Mouse (Mus musculus): ENCODE results near the gene Eid2b. TPM values are rescaled to one million over a fixed set of nuclear protein-coding genes. Genes with fewer than 3 reads are reported as not detected.

Gene Eid2b
- polyA plus RNA-seq, 1 experiment from 2014 or later, result 33.9 TPM

GRCm38 (mm10) chr7:28290165-28290564 lies 12.6 kb downstream of the Eid2b start:
- peaks cover 4% of the 10 kb centered on the region; the same call in 1 of the 2 replicates for H3K27me3 ChIP-seq (ENCODE audit: control insufficient read depth, insufficient read depth, low read length)
- peak overlapping the region; percentile 43 for H3K4me2 ChIP-seq (ENCODE audit: low read depth, low read length)
- H3K4me3 ChIP-seq (ENCODE audit: low read depth, low read length), result peak overlapping the region; percentile 24
- H3K27ac ChIP-seq (ENCODE audit: low read depth, low read length), result no peak overlapping the region
- no peaks in the 10 kb centered on the region for H3K9me3 ChIP-seq (ENCODE audit: control insufficient read depth, low read length)
- 2% methylated on average over 18 of the region's 18 CpGs for WGBS
- peaks cover 5% of the 10 kb centered on the region; the same call in 1 of the 2 replicates for H3K4me1 ChIP-seq (ENCODE audit: control insufficient read depth, insufficient read depth, low read length)
- H3K9ac ChIP-seq (replicated peaks; ENCODE audit: low read depth, low read length), result 0 out of 2 replicates have a peak overlapping the region, but pooled peaks have one; percentile 16
- peak; percentile 33; the same call in 1 of the 2 replicates for ATAC-seq (ENCODE audit: low read depth)
- no peaks in the 10 kb centered on the region for H3K36me3 ChIP-seq (ENCODE audit: control insufficient read depth, insufficient read depth, low read length)

- H3K9me3 ChIP-seq (ENCODE audit: control insufficient read depth, low read length), result no peaks in the 10 kb centered on the region
- peak within 1 kb of the TSS; percentile 16; the same call in 1 of the 2 replicates for H3K9ac ChIP-seq (replicated peaks; ENCODE audit: low read depth, low read length)
- H3K4me3 ChIP-seq (ENCODE audit: low read depth, low read length), result peak within 1 kb of the TSS; percentile 24
- H3K27me3 ChIP-seq (ENCODE audit: control insufficient read depth, insufficient read depth, low read length), result peaks cover 4% of the 10 kb centered on the region; the same call in 1 of the 2 replicates
- H3K36me3 ChIP-seq (ENCODE audit: control insufficient read depth, insufficient read depth, low read length), result no peaks in the 10 kb centered on the region
- peak; percentile 26; the same call in 1 of the 2 replicates for ATAC-seq (ENCODE audit: low read depth)
- peak within 1 kb of the TSS; percentile 43 for H3K4me2 ChIP-seq (ENCODE audit: low read depth, low read length)
- WGBS, result 1% methylated on average over 52 of the region's 52 CpGs
- peaks cover 5% of the 10 kb centered on the region; the same call in 1 of the 2 replicates for H3K4me1 ChIP-seq (ENCODE audit: control insufficient read depth, insufficient read depth, low read length)
- H3K27ac ChIP-seq (ENCODE audit: low read depth, low read length), result no peak within 1 kb of the TSS
These were observed 13.4 kb downstream of the Eid2b start, which contains the start of gene Selenov for GRCm38 (mm10) chr7:28290638-28291590. Selenov (minus strand) TSS chr7:28291186.

GRCm38 (mm10) chr7:28294481-28294880 lies 16.9 kb downstream of the Eid2b start:
- Histone ChIP-seq H3K4me2 (ENCODE audit: low read depth, low read length) (peak overlapping the region; percentile 70), H3K4me1 (ENCODE audit: control insufficient read depth, insufficient read depth, low read length) (peaks cover 5% of the 10 kb centered on the region; the same call in 1 of the 2 replicates), H3K27ac (ENCODE audit: low read depth, low read length) (no peak overlapping the region), H3K4me3 (ENCODE audit: low read depth, low read length) (peak overlapping the region; percentile 45), H3K9me3 (ENCODE audit: control insufficient read depth, low read length) (no peaks in the 10 kb centered on the region), H3K36me3 (ENCODE audit: control insufficient read depth, insufficient read depth, low read length) (no peaks in the 10 kb centered on the region), H3K27me3 (ENCODE audit: control insufficient read depth, insufficient read depth, low read length) (peaks cover 4% of the 10 kb centered on the region; the same call in 1 of the 2 replicates), H3K9ac (replicated peaks; ENCODE audit: low read depth, low read length) (peak overlapping the region; percentile 61)
- WGBS, result 2% methylated on average over 47 of the region's 63 CpGs
- peak; percentile 73 for ATAC-seq (ENCODE audit: low read depth)

DNA sequence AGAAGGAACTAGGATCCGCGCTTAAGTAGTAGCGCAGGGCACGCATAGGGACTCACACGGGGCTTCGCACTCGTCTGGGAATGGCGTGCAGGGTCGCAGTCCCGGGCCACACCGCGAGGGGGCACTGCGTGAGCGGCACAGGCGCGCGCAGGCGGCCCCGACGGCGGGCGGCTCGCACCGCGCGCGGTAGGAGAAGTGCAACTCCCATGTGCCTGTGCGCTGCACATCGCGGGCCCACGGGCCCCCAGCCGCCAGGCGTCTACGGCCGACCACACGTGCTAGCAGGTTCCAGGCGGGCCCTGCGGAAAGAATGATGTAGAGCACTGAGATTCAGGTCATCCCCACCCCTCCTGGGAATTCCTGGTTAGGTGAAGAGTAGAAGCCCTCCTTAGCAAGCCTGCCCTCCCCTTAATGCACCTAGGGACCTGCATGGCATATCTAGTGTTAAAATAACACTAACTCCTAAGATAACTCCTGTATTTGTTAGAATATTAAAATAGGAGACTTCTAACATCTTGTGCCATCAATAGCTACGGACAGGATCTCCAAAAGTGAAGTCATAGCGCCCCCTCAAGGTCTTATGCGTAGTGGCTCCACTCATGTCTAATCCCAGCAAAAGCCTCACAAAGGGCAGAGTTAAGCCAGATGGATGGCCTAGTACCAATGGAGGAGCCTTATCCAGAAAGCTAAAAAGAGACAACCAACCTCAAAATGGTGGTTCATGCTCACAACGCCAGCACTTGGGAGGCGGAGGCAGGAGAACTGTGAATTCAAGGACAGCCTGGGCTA lies 21.5 kb downstream of the Eid2b start:
- H3K9ac ChIP-seq (replicated peaks; ENCODE audit: low read depth, low read length), result peak overlapping the region; percentile 21
- 0 out of 2 replicates have a peak, but pooled peaks have one; percentile 3 for ATAC-seq (ENCODE audit: low read depth)
- H3K36me3 ChIP-seq (ENCODE audit: control insufficient read depth, insufficient read depth, low read length), result no peaks in the 10 kb centered on the region
- H3K9me3 ChIP-seq (ENCODE audit: control insufficient read depth, low read length), result no peaks in the 10 kb centered on the region
- no peak overlapping the region for H3K27ac ChIP-seq (ENCODE audit: low read depth, low read length)
- no peak overlapping the region for H3K4me3 ChIP-seq (ENCODE audit: low read depth, low read length)
- H3K4me2 ChIP-seq (ENCODE audit: low read depth, low read length), result peak overlapping the region; percentile 35
- H3K4me1 ChIP-seq (ENCODE audit: control insufficient read depth, insufficient read depth, low read length), result 0 out of 2 replicates have a peak, but pooled peaks cover 3% of the 10 kb centered on the region
- 14% methylated on average over 43 of the region's 43 CpGs for WGBS
- H3K27me3 ChIP-seq (ENCODE audit: control insufficient read depth, insufficient read depth, low read length), result 0 out of 2 replicates have a peak, but pooled peaks cover 2% of the 10 kb centered on the region

GRCm38 (mm10) chr7:28301616-28302433 lies 24.3 kb downstream of the Eid2b start, which contains the start of gene Dll3:
Dll3 (minus strand) TSS chr7:28302238.
- no peaks in the 10 kb centered on the region for H3K9me3 ChIP-seq (ENCODE audit: control insufficient read depth, low read length)
- peak; percentile 74 for ATAC-seq (ENCODE audit: low read depth)
- H3K9ac ChIP-seq (replicated peaks; ENCODE audit: low read depth, low read length), result peak within 1 kb of the TSS; percentile 68
- H3K27me3 ChIP-seq (ENCODE audit: control insufficient read depth, insufficient read depth, low read length), result no peaks in the 10 kb centered on the region
- H3K36me3 ChIP-seq (ENCODE audit: control insufficient read depth, insufficient read depth, low read length), result peaks cover 20% of the 10 kb centered on the region
- H3K4me2 ChIP-seq (ENCODE audit: low read depth, low read length), result peak within 1 kb of the TSS; percentile 64
- under 1% methylated on average over 30 of the region's 30 CpGs for WGBS
- peak within 1 kb of the TSS; percentile 56; the same call in 1 of the 2 replicates for H3K27ac ChIP-seq (ENCODE audit: low read depth, low read length)
- peak within 1 kb of the TSS; percentile 33 for H3K4me3 ChIP-seq (ENCODE audit: low read depth, low read length)
- 0 out of 2 replicates have a peak, but pooled peaks cover 3% of the 10 kb centered on the region for H3K4me1 ChIP-seq (ENCODE audit: control insufficient read depth, insufficient read depth, low read length)

DNA sequence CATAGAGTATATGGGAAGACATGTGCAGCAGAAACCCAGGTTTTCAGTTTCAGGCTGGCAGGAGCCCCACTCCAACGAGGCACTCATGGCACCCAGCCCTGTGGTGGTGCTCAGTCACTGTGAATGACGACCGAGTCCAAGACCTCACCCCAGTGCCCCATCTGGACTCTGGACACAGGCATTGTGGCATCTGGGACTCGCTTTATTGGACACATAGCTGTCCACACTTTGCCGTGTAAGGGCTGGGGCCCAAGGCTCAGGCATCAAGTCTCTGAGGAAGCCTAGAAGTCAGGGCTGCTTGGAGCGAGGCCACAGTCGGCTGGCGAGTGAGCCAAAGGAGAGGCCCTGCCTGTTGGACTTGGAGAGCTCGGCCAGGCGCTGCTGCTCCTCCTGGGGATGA lies 28.1 kb downstream of the Eid2b start:
- H3K27ac ChIP-seq (ENCODE audit: low read depth, low read length), result no peak overlapping the region
- peaks cover 44% of the 10 kb centered on the region for H3K36me3 ChIP-seq (ENCODE audit: control insufficient read depth, insufficient read depth, low read length)
- no peak for ATAC-seq (ENCODE audit: low read depth)
- no peak overlapping the region for H3K4me3 ChIP-seq (ENCODE audit: low read depth, low read length)
- WGBS, result 86% methylated on average over 10 of the region's 10 CpGs
- H3K27me3 ChIP-seq (ENCODE audit: control insufficient read depth, insufficient read depth, low read length), result no peaks in the 10 kb centered on the region
- no peak overlapping the region for H3K9ac ChIP-seq (replicated peaks; ENCODE audit: low read depth, low read length)
- H3K4me1 ChIP-seq (ENCODE audit: control insufficient read depth, insufficient read depth, low read length), result peaks cover 3% of the 10 kb centered on the region; the same call in 1 of the 2 replicates
- H3K9me3 ChIP-seq (ENCODE audit: control insufficient read depth, low read length), result no peaks in the 10 kb centered on the region
- H3K4me2 ChIP-seq (ENCODE audit: low read depth, low read length), result no peak overlapping the region

DNA sequence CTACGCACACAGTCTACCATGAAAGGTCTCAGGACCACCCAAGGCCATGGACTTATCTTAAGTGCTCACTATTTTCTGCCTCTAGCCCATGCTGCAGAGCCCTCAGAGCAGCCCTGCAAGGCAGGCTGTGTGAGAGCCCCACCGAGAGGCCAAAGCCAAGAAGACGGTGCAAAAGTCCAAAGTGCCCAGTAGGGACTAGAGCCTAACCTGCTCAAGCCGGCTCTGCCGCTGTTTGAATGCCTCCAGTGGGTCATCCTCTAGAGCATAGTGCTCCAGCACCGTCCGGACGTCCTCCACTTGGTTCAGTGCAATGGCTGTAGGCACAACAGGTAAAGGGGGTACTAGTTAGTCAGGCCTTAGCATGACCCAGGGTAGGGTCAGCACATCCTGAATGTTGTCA lies 28.7 kb downstream of the Eid2b start:
- Histone ChIP-seq H3K36me3 (ENCODE audit: control insufficient read depth, insufficient read depth, low read length) (peaks cover 44% of the 10 kb centered on the region), H3K27ac (ENCODE audit: low read depth, low read length) (no peak overlapping the region), H3K27me3 (ENCODE audit: control insufficient read depth, insufficient read depth, low read length) (no peaks in the 10 kb centered on the region), H3K4me2 (ENCODE audit: low read depth, low read length) (no peak overlapping the region), H3K4me1 (ENCODE audit: control insufficient read depth, insufficient read depth, low read length) (peaks cover 9% of the 10 kb centered on the region), H3K9me3 (ENCODE audit: control insufficient read depth, low read length) (no peaks in the 10 kb centered on the region), H3K9ac (replicated peaks; ENCODE audit: low read depth, low read length) (no peak overlapping the region), H3K4me3 (ENCODE audit: low read depth, low read length) (no peak overlapping the region)
- ATAC-seq (ENCODE audit: low read depth), result no peak
- WGBS, result 93% methylated on average over 8 of the region's 8 CpGs

- Histone ChIP-seq H3K27ac (ENCODE audit: low read depth, low read length) (no peak overlapping the region), H3K4me1 (ENCODE audit: control insufficient read depth, insufficient read depth, low read length) (peaks cover 7% of the 10 kb centered on the region), H3K9ac (replicated peaks; ENCODE audit: low read depth, low read length) (no peak overlapping the region), H3K4me2 (ENCODE audit: low read depth, low read length) (no peak overlapping the region), H3K9me3 (ENCODE audit: control insufficient read depth, low read length) (no peaks in the 10 kb centered on the region), H3K27me3 (ENCODE audit: control insufficient read depth, insufficient read depth, low read length) (no peaks in the 10 kb centered on the region), H3K4me3 (ENCODE audit: low read depth, low read length) (no peak overlapping the region), H3K36me3 (ENCODE audit: control insufficient read depth, insufficient read depth, low read length) (peaks cover 48% of the 10 kb centered on the region)
- ATAC-seq (ENCODE audit: low read depth), result no peak
- WGBS, result 30% methylated on average over 9 of the region's 9 CpGs
These were observed 32.2 kb downstream of the Eid2b start for GRCm38 (mm10) chr7:28309737-28310136.
